Mouse (Mus musculus) thymus, adult 2 months (tissue): Measurements from ENCODE around the gene Cmtm1.
"Not testable (repeated sequence)": the region's sequence is repeated elsewhere in the genome, so short reads cannot be mapped to it uniquely, and the experiment has no call there.

Experiments used
- CTCF ChIP-seq: fragments of 200-500 bp; IDR thresholded peaks from 2 replicates; pipeline ENCODE4 v1.5.1; 2012; ENCODE audit warnings: mild to moderate bottlenecking, control low read depth, low read length, moderate library complexity, borderline replicate concordance; ENCODE audit not compliant: control insufficient read depth, poor library complexity, insufficient read depth; ENCODE audit errors: extremely low read depth
- POLR2A ChIP-seq: fragments of 200-500 bp; IDR thresholded peaks from 2 replicates; pipeline ENCODE4 v1.6.1; 2012; ENCODE audit warnings: mild to moderate bottlenecking, low read length, control low read depth, moderate library complexity; ENCODE audit not compliant: control insufficient read depth, poor library complexity, insufficient read depth; ENCODE audit errors: extremely low read depth

DNA sequence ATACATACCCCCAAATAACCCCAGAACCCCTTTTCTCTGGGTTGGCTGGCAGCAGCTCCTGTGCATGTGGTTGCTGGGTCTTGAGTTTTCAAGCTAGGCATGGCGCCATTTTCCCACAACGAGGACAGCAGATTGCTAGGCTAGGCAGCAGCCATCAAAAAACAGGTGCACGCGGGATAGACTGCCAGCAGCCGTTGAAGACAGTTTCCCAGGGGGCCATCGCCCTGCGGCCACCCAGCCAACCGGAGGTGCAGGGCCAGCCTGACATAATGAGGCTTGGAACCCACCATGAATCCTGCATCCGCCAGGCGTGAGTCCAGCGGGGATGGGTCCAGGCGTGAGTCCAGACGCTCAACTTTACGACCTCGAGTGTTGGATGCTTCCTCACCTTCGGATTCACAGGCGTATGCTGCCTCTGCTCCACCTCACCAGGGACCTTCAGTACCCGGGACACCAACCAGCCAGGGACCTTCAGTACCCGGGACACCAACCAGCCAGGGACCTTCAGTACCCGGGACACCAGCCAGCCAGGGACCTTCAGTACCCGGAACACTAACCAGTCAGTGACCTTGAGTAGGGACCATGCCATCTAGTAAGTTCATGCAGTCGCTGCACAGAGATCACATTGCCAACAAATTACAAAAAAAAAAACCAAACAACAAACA lies 45.5 kb downstream of the Cmtm1 start:
- not testable (repeated sequence) for TF ChIP-seq CTCF, POLR2A
